In the genomic region with DNA sequence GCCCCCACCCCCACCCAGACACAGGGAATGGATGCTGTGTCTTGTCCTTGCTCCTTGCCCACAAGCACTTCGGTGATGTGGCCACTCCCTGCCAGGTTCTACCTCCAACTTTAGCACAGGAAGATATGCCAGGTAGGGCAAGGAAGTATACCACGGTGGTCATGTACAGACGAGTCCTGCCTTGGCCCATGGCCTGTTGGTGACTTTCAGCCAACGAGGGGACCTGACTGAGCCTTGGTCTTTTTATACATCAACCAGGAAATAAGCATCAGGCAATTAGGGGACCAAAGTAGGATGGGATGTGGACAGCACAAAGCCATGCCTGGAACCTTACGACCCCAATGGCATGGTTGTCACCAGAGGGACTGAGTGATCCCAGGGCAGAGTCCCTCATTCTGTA, we compare ENCODE assay signal across 21 mouse cellular contexts. TPM values are rescaled to one million over a fixed set of nuclear protein-coding genes. Genes with fewer than 3 reads are reported as not detected.
DNase-seq lines count a peak whose midpoint lies in the region; ATAC-seq and TF ChIP-seq lines count a peak whose summit lies in the region.
"Had no signal": no experiment of that assay in that cellular context is flagged by ENCODE, and none has a peak within 500 bp of the region (broad histone marks: within the 10 kb centered on the region; RNA-seq: fewer than 3 reads in every experiment).

No protein-coding gene starts in this region.

- H3K9ac ChIP-seq in stomach, postnatal 0 days (ENCODE audit: low read length), result no peak overlapping the region
- H3K9ac ChIP-seq: embryonic facial prominence, embryonic 12.5 days; forebrain, embryonic 13.5 days; forebrain, embryonic 15.5 days; forebrain, postnatal 0 days had no signal

- no peaks in the 10 kb centered on the region for H3K36me3 ChIP-seq in stomach, postnatal 0 days (ENCODE audit: control insufficient read depth, insufficient read depth, low read length)
- H3K36me3 ChIP-seq: embryonic facial prominence, embryonic 10.5 days; embryonic facial prominence, embryonic 12.5 days; forebrain, embryonic 15.5 days; G1E had no signal

- no peak for TF ChIP-seq CTCF in stomach, postnatal 0 days (IDR thresholded peaks at IDR 0.05; ENCODE audit: low read depth)

- H3K4me1 ChIP-seq in stomach, postnatal 0 days (replicated peaks; ENCODE audit: control insufficient read depth, insufficient read depth), result peaks cover 3% of the 10 kb centered on the region; the same call in 1 of the 2 replicates
- H3K4me1 ChIP-seq: embryonic facial prominence, embryonic 10.5 days; embryonic facial prominence, embryonic 12.5 days had no signal

- no peak overlapping the region for H3K4me2 ChIP-seq in stomach, postnatal 0 days (replicated peaks; ENCODE audit: low read depth)
- H3K4me2 ChIP-seq: embryonic facial prominence, embryonic 12.5 days; forebrain, embryonic 13.5 days; forebrain, embryonic 15.5 days had no signal

- no peak for ATAC-seq in stomach, postnatal 0 days (ENCODE audit: low FRiP score, low TSS enrichment)
- ATAC-seq: activated CD4-positive, CD25-positive, alpha-beta regulatory T cell, adult 4 months; CD4-positive, CD25-positive, alpha-beta regulatory T cell, adult 4 months; forebrain, embryonic 13.5 days; forebrain, embryonic 15.5 days; forebrain, postnatal 0 days; Patski had no signal

- no peak for TF ChIP-seq EP300 in stomach, postnatal 0 days (optimal IDR thresholded peaks at IDR 0.05)

- WGBS in stomach, postnatal 0 days, result 77% methylated on average over 5 of the region's 5 CpGs

- H3K4me3 ChIP-seq in stomach, postnatal 0 days (ENCODE audit: low read depth, low read length), result no peak overlapping the region
- H3K4me3 ChIP-seq: embryonic facial prominence, embryonic 10.5 days; embryonic facial prominence, embryonic 12.5 days; forebrain, embryonic 13.5 days; forebrain, embryonic 15.5 days had no signal

- H3K9me3 ChIP-seq in stomach, postnatal 0 days (ENCODE audit: control insufficient read depth, low read length), result no peaks in the 10 kb centered on the region
- H3K9me3 ChIP-seq: embryonic facial prominence, embryonic 10.5 days; embryonic facial prominence, embryonic 12.5 days; forebrain, embryonic 13.5 days; forebrain, embryonic 15.5 days; G1E had no signal

- H3K27ac ChIP-seq in stomach, postnatal 0 days (replicated peaks), result peak overlapping the region; percentile 75
- H3K27ac ChIP-seq: embryonic facial prominence, embryonic 10.5 days; embryonic facial prominence, embryonic 12.5 days; forebrain, embryonic 13.5 days; forebrain, embryonic 15.5 days had no signal

- DNase-seq in cerebellum, adult 11-12 months, result peak; percentile 56
- no peak for DNase-seq in cerebellum, adult 8-10 months
- DNase-seq in cerebellum, adult 9-11 months, result peak; percentile 63
- no peak for DNase-seq in cerebellum, adult 9-10 months
- peak; percentile 51 to 60 for DNase-seq in urinary bladder, postnatal 36 days (ENCODE audit: low spot score in 2 of 2)
- no peak for DNase-seq in urinary bladder, postnatal 25 days (ENCODE audit: low spot score)
- DNase-seq in stomach, postnatal 0 days (ENCODE audit: low spot score), result no peak
- no peak for DNase-seq in thymus, postnatal 4 days
- DNase-seq: adrenal gland, adult 8-10 months; adrenal gland, postnatal 14 days; adrenal gland, postnatal 36 days; B cell, adult 2 months; forebrain, postnatal 0 days had no signal

- no peaks in the 10 kb centered on the region for H3K27me3 ChIP-seq in stomach, postnatal 0 days (ENCODE audit: control insufficient read depth, insufficient read depth, low read length)
- H3K27me3 ChIP-seq: embryonic facial prominence, embryonic 12.5 days; forebrain, embryonic 13.5 days; forebrain, embryonic 15.5 days; Patski had no signal

RNA-seq across cellular contexts. Expression of a gene that starts 9.3 kb away (rescaled TPM):
- polyA plus RNA-seq in stomach, postnatal 0 days (2015; fragmentation: Nextera tagmentation; extraction: Ambion mirVana), result 0.61 and 0.69 TPM in 2 replicates
- polyA plus RNA-seq: activated CD4-positive, CD25-positive, alpha-beta regulatory T cell, adult 4 months; CD4-positive, CD25-positive, alpha-beta regulatory T cell, adult 4 months; forebrain, embryonic 13.5 days; G1E had no signal

Comparison
In these comparisons a context has a peak if more than half of its experiments do, and no peak if none do; other contexts are left out.
1. DNase-seq: peak in cerebellum, adult 11-12 months (single experiment), cerebellum, adult 9-11 months (single experiment) and urinary bladder, postnatal 36 days (2 of 2); none in cerebellum, adult 8-10 months (single experiment), cerebellum, adult 9-10 months (single experiment), urinary bladder, postnatal 25 days (single experiment), stomach, postnatal 0 days (single experiment) and thymus, postnatal 4 days (single experiment).